12 mouse cellular contexts compared by ENCODE assay signal in genomic region chr6:144783295-144783694, GRCm38 (mm10). TPM values are rescaled to one million over a fixed set of nuclear protein-coding genes. Genes with fewer than 3 reads are reported as not detected.
DNase-seq lines count a peak whose midpoint lies in the region; ATAC-seq and TF ChIP-seq lines count a peak whose summit lies in the region.
"Had no signal": no experiment of that assay in that cellular context is flagged by ENCODE, and none has a peak within 500 bp of the region (broad histone marks: within the 10 kb centered on the region; RNA-seq: fewer than 3 reads in every experiment).

No protein-coding gene starts in this region.

- H3K9me3 ChIP-seq in heart, embryonic 11.5 days (replicated peaks; ENCODE audit: control insufficient read depth, low read length): no peaks in the 10 kb centered on the region
- H3K9me3 ChIP-seq in ES-Bruce4 (replicated peaks; ENCODE audit: control insufficient read depth, insufficient read depth, low read length, poor library complexity, severe bottlenecking): no peaks in the 10 kb centered on the region
- no peaks in the 10 kb centered on the region for H3K9me3 ChIP-seq in hindbrain, embryonic 13.5 days
- H3K9me3 ChIP-seq in midbrain, embryonic 10.5 days (replicated peaks): no peaks in the 10 kb centered on the region
- H3K9me3 ChIP-seq: heart, embryonic 12.5 days; limb, embryonic 15.5 days had no signal

- H3K27ac ChIP-seq in heart, embryonic 11.5 days (ENCODE audit: low read depth, low read length): no peak overlapping the region
- H3K27ac ChIP-seq in ES-Bruce4 (ENCODE audit: insufficient read depth, low read length): no peak overlapping the region
- H3K27ac ChIP-seq in hindbrain, embryonic 13.5 days: no peak overlapping the region
- no peak overlapping the region for H3K27ac ChIP-seq in midbrain, embryonic 10.5 days (replicated peaks)
- H3K27ac ChIP-seq: limb, embryonic 15.5 days had no signal

- no peak for TF ChIP-seq POLR2A in ES-Bruce4 (IDR thresholded peaks at IDR 0.05; ENCODE audit: insufficient read depth, low read length)

- H3K4me3 ChIP-seq in heart, embryonic 11.5 days (ENCODE audit: low read depth, low read length): no peak overlapping the region
- no peak overlapping the region for H3K4me3 ChIP-seq in ES-Bruce4 (ENCODE audit: low read depth, low read length)
- H3K4me3 ChIP-seq in hindbrain, embryonic 13.5 days: peak overlapping the region; percentile 77; the same call in 1 of the 2 replicates
- H3K4me3 ChIP-seq in midbrain, embryonic 10.5 days: peak overlapping the region; percentile 74; the same call in 1 of the 2 replicates

- intact Hi-C loops in heart, postnatal 25 days (cut with DNase I): loop anchor here (5.0 kb wide), 1 partner anchor 91 kb away; no protein-coding TSS in a partner anchor

- H3K4me2 ChIP-seq in heart, embryonic 11.5 days: peak overlapping the region; percentile 98
- peak overlapping the region; percentile 93 for H3K4me2 ChIP-seq in hindbrain, embryonic 13.5 days

- no peak for TF ChIP-seq CTCF in ES-Bruce4 (IDR thresholded peaks at IDR 0.05; ENCODE audit: low read depth, low read length)

- no peaks in the 10 kb centered on the region for H3K36me3 ChIP-seq in heart, embryonic 11.5 days (ENCODE audit: control insufficient read depth, insufficient read depth, low read length)
- H3K36me3 ChIP-seq in ES-Bruce4 (ENCODE audit: control insufficient read depth, insufficient read depth, low read length, poor library complexity, severe bottlenecking): no peaks in the 10 kb centered on the region
- H3K36me3 ChIP-seq in hindbrain, embryonic 13.5 days: no peaks in the 10 kb centered on the region
- H3K36me3 ChIP-seq in midbrain, embryonic 10.5 days: no peaks in the 10 kb centered on the region
- H3K36me3 ChIP-seq: heart, embryonic 12.5 days; limb, embryonic 15.5 days had no signal

- peaks cover 14% of the 10 kb centered on the region for H3K27me3 ChIP-seq in heart, embryonic 11.5 days (ENCODE audit: control insufficient read depth, insufficient read depth, low read length)
- peaks cover 15% of the 10 kb centered on the region for H3K27me3 ChIP-seq in ES-Bruce4 (ENCODE audit: control insufficient read depth, insufficient read depth, low read length, poor library complexity, severe bottlenecking)
- peaks cover 10% of the 10 kb centered on the region for H3K27me3 ChIP-seq in hindbrain, embryonic 13.5 days
- peaks cover 40% of the 10 kb centered on the region for H3K27me3 ChIP-seq in midbrain, embryonic 10.5 days (ENCODE audit: low read depth, poor library complexity, severe bottlenecking)

- no peak overlapping the region for H3K9ac ChIP-seq in heart, embryonic 11.5 days (ENCODE audit: low read depth, low read length)
- H3K9ac ChIP-seq in ES-Bruce4 (ENCODE audit: low read depth, poor library complexity, severe bottlenecking): peak overlapping the region; percentile 52
- peak overlapping the region; percentile 85; the same call in 1 of the 2 replicates for H3K9ac ChIP-seq in hindbrain, embryonic 13.5 days
- H3K9ac ChIP-seq: limb, embryonic 15.5 days had no signal

- no peak for DNase-seq in heart, postnatal 25 days (ENCODE audit: low spot score)
- no peak for DNase-seq in midbrain, embryonic 10.5 days (ENCODE audit: low spot score)
- DNase-seq in layer of hippocampus, adult 9-11 months: no peak
- no peak for DNase-seq in layer of hippocampus, postnatal 36 days
- DNase-seq in cerebellum, postnatal 14 days: no peak
- DNase-seq: cerebellum, adult 8-10 months; kidney, postnatal 36 days had no signal

- H3K4me1 ChIP-seq in heart, embryonic 11.5 days (ENCODE audit: control insufficient read depth, insufficient read depth, low read length): peaks cover 3% of the 10 kb centered on the region; the same call in 1 of the 2 replicates
- H3K4me1 ChIP-seq in ES-Bruce4 (ENCODE audit: control insufficient read depth, insufficient read depth, low read length): no peaks in the 10 kb centered on the region
- H3K4me1 ChIP-seq in hindbrain, embryonic 13.5 days (replicated peaks): peaks cover 16% of the 10 kb centered on the region
- H3K4me1 ChIP-seq in midbrain, embryonic 10.5 days: peaks cover 27% of the 10 kb centered on the region

- no peak for ATAC-seq in heart, embryonic 11.5 days (replicated peaks; ENCODE audit: insufficient number of reproducible peaks, low FRiP score, low TSS enrichment)
- no peak for ATAC-seq in hindbrain, embryonic 13.5 days (ENCODE audit: low FRiP score)

- TF ChIP-seq EP300 in ES-Bruce4 (IDR thresholded peaks at IDR 0.05; ENCODE audit: insufficient read depth, low read depth, low read length): no peak

RNA-seq across cellular contexts. Expression of gene Sox5, which starts 1.5 kb away (rescaled TPM):
- 11.4 and 16.2 TPM in 2 replicates for polyA plus RNA-seq in heart, embryonic 11.5 days (2014; fragmentation: Nextera tagmentation; extraction: Ambion mirVana)
- 1 to 10 TPM; 2.8 to 2.9 TPM for total RNA-seq in heart, postnatal 25 days (2021)
- 0.38 TPM in 1 of 2 replicates, not detected in the other for polyA plus RNA-seq in ES-Bruce4 (2011; ENCODE audit: insufficient read depth, insufficient read length, low read depth, missing spikeins)
- polyA plus RNA-seq in hindbrain, embryonic 13.5 days (2015; fragmentation: Nextera tagmentation; extraction: Ambion mirVana): 27.7 and 37.7 TPM in 2 replicates
- polyA plus RNA-seq in midbrain, embryonic 10.5 days (2016; fragmentation: Nextera tagmentation; extraction: Ambion mirVana): 28.2 and 37.2 TPM in 2 replicates
- 10 to 100 TPM; 28.7 to 41.6 TPM for total RNA-seq in layer of hippocampus, postnatal 36 days (2021)

Comparison
In these comparisons a context has a peak if more than half of its experiments do, and no peak if none do; other contexts are left out.
1. H3K4me3 ChIP-seq: peak in hindbrain, embryonic 13.5 days (single experiment) and midbrain, embryonic 10.5 days (single experiment); none in heart, embryonic 11.5 days (single experiment) and ES-Bruce4 (single experiment).